Mouse (Mus musculus): Measurements from ENCODE around the gene Thegl.

Gene Thegl

DNA sequence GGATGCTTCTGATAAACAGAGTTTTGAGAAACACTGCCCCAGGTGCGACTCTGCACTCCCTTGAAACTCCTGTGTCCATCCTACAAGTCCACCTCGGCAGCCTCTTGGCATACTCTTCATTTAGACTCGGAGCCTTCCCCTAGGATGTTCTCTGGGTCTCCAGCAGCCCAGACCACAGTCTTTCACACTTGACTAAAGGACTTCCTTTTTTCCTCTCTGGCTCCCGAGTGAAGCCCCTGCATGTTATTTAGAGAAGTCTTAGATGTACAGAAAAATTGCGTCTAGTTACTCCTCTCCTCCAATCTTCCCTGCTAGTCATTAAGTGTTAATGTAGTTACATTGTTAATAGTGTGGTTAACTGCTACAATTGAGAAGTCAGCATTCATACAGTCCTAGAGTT is 28.5 kb downstream of the Thegl start:
- DNase-seq (ENCODE audit: low read depth, low spot score), result no peak

DNA sequence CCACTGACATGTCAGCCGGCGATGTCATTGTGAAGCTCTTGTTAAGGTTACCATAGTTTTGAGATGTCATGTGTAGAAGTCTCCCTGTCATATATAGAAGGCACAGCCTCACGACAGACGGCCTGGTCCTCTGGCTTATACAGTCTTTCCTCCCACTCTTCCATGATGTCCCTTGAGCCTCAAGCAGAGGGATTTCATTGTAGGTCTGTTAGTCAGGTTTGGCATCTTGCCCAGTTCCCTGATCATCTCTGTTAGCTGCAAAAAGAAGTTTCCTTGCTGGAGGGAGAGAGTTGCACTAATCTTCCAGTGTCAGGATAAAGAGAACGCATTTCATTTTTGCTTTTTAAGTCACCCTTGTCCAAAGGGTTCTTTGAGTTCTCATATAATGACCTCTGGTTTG is 36.8 kb downstream of the Thegl start:
- no peak for DNase-seq (ENCODE audit: low read depth, low spot score)

DNA sequence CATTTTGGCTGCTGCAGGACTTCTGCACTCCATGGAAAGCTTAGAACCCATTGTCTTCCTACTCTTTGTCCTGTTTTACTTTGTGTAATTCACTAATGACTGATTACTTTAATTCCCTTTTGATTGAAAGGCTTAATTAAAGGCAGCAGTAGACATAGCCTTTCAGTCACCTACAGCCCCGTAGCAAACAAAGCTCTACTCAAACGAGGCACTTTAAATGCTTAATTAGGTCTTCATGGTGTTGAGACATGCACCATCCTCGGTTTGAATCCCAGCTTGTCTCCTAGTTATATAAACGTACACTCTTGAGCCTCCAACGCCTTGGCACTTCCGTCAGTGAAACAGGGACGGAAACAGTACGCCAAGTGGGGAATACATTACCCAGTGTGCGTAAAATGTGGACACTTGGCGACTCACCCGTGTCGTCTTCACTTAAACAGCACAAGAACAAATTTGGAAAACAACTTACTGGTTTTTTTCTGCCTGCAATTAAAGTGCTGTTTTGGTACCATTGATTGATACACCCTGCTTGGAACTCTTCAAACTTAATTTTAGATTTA is 41.1 kb downstream of the Thegl start:
- no peak for DNase-seq (ENCODE audit: low read depth, low spot score)

DNA sequence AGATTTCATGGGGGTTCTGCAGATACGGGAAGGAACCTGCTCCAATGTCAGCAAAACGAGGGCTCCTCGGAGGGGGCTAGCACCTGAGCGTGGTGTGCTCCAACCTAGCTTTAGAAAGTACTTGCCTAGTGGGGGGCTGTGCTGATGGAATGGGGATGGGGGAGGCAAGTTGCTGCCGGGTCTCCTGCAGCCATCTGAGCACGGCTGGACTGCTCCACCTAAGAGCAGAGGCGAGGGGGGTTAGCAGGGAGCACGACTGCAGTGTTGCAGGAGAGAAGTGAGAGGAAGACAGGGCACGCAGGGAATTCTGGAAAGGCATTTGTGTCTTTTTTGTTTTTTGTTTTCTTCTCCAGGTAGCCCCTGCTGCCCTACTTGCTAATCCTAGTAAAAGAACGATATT is 44.5 kb downstream of the Thegl start:
- DNase-seq (ENCODE audit: low read depth, low spot score), result no peak

DNA sequence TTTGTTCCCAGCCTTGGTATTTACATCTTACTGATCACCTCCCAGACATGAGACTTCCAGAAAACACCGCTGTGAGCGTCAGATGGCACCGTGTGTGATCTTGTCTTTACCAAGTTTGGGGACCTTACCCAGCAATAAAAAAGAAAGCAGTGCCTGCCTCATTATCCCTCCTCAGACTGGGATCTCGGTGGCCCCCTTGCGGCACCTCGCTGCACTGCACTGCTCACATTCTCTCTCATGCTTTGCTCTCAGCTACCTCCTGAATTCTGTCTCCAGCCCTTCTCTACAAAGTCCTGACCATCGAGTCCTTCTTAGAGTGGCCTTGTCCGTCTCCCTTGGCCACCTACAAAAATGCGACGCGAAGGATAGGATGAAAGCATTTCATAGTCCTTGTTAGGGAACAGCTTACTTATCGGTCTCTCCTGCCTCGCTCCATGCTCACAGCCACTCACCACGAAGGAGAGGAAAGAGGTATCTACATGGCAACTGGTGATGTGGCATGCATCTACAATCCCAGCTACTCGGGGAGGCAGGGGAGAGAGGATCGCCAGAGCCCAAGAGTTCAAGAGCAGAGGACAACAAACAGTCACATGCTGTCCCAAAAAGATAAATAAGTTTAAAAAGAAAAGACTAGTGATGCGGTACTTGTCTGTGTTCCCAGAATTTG is 45.7 kb downstream of the Thegl start:
- DNase-seq (ENCODE audit: low read depth, low spot score), result peak; percentile 59

DNA sequence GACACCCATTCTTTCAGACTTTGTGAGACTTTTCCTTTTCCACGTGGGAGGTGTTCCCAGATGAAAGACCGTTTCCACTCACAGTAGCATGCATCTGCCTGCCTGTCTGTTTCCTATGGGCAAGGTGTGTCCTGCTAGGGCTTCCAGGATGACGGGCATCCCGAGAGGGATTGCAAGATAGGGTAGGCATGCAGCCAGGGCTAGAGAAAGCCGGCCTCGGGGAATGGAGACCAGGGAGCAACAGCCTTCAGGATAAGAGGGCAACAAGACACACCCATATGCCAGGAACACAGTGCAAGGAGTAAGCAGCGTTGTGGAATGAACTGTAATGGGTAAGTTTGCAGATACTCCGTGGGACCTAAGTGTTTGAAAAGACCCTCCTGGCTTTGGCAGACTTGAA is 51.5 kb downstream of the Thegl start:
- DNase-seq (ENCODE audit: low read depth, low spot score), result no peak

DNA sequence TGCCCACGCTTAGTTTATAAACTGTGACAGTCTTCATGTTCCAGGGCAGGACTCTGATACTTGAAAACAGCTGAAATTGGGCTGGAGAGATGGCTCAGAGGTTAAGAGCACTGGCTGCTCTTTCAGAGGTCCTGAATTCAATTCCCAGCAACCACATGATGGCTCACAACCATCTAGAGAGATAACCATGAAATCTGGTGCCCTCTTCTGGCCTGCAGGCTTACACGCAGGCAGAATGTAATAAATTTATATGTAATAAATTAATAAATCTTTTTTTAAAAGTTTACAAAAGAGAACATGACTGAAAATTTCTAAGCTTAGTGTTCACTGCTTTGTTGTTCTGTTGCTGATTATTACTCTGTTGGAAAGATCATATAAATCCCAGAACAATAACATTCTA is 55.2 kb downstream of the Thegl start:
- DNase-seq (ENCODE audit: low read depth, low spot score), result no peak

DNA sequence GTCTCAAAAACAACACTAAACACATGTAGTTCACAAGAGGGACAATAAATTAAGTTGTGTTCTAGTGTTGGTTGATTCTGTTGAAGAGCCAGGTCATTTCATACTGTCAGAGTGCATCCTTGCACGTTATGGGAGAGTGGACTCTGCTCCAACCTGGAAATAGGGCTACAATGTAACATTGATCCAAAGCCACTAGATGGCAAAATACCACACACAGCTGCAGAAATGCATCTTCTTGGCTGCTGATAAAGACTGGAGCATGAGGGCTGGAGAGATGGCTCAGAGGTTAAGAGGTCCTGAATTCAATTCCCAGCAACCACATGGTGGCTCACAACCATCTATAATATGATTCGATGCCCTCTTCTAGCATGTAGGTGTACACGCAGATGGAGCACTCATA is 55.8 kb downstream of the Thegl start:
- no peak for DNase-seq (ENCODE audit: low read depth, low spot score)

DNA sequence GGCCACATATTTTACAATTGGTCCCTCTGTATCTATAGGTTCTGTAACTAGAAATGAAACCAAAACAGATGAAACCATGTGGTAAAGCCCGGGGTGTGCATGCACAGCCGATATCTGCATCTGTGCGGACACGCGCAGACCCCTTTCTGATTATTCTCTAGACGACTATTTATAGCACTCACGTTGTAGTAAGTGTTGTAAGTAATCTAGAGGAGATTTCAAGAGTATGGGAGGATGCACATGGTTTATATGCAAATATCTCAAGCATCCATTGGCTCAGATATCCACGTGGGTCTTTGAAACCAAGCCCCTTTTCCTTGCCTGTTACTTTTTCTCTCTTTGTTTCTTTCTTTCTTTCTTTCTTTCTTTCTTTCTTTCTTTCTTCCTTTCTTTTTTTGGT is 58.0 kb downstream of the Thegl start:
- no peak for DNase-seq (ENCODE audit: low read depth, low spot score)

DNA sequence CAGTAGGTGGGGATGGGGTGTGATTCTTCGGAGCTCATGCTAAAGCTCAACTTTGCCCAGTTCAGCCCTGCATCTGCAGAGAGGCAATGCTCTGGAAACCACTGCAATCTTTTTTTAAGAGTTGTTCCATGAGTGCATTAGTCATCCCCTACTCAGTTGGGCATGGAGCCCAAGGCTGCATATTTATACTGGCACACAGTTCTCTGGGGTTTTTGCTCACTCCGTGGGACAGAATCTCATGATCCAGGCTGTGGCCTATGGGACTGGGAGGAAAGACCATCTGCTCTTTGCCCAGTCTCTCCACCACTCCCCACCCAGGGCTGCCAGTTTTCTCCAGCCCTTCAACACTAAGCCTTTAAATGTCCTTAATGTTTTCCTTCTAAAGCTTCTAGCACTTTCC is 59.1 kb downstream of the Thegl start:
- DNase-seq (ENCODE audit: low read depth, low spot score), result no peak

DNA sequence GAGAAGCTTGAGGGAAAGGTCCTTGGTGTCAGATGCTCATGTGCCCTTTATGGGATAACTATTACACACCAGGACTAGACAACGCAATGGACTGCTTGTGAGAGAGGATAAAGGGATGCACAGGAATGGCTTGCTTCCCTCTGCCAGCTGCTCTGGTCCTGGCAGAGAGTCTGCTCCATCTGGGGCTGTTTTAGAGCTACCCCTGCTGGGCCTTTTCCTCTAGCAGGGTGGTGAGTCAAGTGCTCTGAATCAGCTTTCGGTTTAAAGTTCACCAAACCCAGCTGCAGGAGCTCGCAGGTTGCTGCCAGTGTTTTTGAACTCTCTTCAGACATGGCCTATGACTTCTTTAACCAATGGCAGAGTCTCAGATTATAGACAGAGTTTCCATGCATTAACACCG is 60.1 kb downstream of the Thegl start:
- no peak for DNase-seq (ENCODE audit: low read depth, low spot score)

DNA sequence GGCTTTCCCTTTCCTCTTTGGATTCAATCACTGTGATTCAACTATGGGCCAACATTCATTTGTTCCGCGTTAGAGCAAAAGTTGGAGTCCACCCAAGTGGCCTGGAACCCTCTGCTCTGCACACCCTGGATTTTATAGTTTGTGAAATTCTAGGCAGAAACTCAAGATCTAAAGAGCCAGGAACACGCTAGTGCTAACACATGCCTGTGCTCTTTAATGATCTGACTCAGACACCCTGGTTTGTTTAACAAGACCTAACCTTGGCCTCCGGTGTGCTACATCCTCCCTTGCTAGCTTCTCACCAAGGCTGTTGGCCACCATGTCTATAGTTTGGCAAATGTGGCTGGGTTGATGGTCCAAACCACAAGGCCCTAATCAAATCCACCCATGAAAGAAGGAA is 64.9 kb downstream of the Thegl start:
- no peak for DNase-seq (ENCODE audit: low read depth, low spot score)

DNA sequence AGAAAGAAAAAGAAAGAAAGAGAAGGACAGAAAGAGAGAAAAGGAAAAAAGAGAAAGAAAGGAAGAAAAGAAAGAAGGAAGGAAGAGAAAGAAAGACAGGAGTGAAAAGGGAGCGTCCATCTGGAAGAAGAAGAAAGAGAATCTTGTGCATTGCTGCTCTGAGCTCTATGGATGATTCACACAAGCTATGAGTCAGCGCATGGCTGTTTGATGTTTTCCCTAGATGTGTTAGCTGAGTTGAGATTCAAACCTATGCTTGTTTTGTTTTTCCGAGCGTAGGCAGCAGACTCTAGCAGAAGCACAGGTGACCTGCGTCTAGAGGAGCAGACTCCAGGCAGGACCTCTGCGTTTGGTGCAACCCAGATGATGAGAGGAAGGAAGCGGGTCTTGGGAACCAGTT is 66.9 kb downstream of the Thegl start:
- no peak for DNase-seq (ENCODE audit: low read depth, low spot score)

DNA sequence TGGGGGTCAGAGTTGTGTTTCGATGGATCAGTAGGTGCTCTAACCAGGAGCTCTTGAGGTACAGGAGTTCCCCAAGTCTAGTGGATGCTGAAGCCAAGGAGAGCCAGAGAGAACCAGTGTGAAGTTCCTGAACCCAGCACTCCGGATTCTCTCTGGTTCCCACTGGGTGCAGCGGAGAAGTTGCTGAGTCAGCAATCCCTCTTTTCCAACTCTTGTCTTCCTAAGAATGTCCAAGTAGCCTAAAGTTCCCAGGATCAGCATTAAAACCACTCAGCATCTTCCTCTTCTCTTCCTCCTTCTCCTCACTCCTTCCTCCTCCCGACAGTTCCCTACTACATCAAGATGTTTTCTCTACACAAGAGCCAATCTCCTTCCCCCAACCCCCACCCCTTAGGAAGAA is 68.6 kb downstream of the Thegl start:
- DNase-seq (ENCODE audit: low read depth, low spot score), result no peak

DNA sequence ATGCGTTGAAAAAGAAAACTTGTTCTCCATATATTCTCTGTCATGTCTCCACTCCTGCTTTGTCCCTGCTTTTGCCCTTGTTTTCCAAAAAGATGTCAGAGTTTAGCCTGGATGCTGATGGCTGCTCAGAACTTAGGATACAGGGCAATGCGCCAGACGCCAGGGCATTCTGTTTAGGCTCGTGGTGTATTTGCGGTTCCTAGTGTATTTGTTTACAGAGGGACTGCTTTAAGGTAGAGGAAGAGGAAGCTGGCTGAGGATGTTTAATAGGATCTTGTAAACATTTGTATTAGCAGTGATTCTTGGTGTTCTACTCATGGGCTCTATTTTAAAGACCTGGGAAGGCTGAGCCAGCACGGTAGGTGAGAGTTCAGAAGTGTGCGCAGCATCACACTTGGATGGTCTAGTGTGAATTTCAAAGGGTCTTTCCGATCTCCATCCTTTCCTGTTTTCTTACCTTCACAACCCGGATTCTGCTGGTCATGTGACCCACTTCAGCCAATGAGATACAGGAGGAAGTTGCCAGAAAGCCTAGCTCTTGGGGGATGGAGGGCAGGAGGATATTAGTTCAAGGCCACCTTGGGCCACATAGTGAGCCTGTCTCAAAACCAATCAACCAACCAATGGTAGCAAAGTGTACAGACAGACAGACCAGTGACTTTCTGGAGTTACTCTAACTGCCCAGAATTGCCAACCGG is 70.1 kb downstream of the Thegl start:
- no peak for DNase-seq (ENCODE audit: low read depth, low spot score)

DNA sequence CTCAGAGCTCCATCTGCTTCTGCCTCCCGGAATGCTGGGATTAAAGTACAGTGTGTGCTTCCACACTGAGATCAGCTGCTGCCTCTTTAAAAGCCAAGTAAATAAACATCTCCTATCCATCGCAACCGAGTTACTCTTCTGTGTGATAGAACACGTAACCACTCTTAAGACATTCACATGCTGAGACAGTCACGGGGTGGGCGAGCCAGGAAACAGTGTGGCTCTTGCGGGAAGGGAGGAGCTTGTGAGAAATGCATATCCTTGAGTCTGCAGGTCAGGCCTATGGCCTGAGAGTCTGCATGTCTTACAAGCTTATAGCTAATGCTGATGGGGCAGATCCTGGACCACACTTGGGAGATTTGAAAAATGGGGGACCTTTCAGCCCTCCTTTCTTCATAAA is 70.7 kb downstream of the Thegl start:
- DNase-seq (ENCODE audit: low read depth, low spot score), result no peak

DNA sequence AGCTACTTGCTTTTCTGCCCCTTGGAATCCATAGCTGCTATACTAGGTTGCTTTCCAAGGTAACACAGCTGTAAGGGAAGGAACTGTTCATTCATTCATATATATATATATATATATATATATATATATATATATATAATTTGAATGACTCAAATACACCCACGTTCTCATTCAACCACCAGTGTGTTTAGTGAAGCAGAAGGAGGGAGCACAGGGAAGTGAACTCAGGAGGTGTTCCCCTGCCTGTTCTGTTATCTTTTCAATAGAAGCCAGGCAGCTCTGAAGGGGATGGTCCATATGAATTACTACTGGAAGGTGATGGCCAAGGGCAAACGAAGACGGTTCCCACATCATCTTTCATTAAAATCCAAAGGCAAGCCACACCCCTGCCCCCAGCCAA is 71.3 kb downstream of the Thegl start:
- no peak for DNase-seq (ENCODE audit: low read depth, low spot score)

DNA sequence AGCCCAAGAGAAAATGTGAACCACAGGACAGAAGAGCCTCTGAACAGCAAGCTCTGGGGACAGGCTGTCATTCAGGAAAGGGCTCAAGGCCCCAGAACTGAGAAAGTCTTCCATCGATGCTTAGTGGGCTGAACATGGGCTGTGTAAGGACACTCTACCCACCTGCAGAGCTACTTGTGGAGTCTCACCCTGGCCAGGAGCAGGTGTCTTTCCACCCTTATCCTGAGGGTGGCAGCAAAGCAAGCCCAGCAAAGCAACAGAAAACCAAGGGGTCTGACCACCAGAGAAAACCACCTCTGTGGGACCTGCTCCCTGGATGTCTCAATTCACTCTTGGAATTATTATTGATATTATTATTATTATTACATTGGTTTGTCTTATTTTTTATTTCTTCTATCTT is 73.5 kb downstream of the Thegl start:
- DNase-seq (ENCODE audit: low read depth, low spot score), result peak; percentile 56

DNA sequence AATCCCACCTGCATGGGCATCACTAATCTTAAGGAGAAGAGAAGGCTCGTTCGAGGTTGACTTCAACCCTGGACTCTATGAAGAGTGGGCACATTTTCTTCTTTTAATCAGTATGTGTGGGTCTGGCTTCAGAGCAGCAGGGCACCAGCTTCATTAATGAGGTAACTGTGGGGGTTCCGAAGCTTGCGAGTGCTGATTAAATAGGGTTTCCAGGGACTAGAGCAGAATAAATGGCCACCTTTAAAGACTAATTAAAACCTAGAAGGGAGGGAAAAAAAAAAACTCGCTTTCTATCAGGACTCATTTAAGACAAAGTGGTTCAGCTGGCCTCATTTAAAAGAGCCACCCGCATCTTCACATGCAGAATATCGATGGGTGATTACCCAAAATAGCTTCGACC is 74.1 kb downstream of the Thegl start:
- no peak for DNase-seq (ENCODE audit: low read depth, low spot score)

DNA sequence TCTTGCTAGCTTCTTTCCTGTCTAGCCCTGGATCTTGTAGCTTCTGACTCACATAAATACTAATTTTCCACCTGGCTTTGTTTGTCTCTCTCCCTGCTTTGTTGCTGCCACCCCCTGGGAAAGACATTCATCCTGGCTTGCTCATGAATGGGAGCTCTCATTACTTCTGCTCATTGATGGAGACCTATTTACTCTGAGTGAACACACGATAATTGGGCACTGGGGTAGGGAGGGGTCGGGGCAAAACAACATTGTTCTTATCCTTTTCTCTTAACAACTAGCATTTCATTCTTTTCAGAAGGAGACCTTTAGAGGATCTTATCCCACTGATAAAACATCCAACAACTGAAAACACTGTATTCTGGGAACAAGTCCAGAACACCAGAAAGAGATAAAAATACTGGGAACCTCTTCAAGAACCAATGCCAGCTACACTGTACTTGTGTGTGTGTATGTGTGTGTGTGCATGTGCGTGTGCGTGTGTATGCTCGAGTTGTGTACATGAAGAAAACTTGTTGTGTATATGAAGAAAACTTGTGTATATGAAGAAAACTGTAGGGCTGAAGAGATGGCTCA is 74.8 kb downstream of the Thegl start:
- DNase-seq (ENCODE audit: low read depth, low spot score), result no peak

DNA sequence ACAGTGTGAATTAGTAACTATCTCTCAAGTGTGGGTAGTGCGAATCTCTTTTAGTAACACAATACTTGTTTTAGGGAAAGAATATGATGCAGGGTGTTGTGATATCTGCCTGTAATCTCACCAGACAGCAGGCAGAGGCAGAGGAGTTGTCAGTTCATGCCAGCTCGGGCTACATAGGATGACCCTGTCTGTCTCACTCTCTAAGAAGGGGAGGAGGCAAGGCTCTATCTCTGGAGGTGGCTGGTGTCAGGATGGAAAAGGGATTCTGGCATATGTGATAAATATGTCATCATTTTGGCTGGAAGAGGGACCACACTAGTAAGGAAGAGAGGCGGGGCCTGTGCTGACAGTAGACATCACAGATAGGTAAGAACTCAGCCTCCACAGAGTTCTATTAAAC is 76.1 kb downstream of the Thegl start:
- no peak for DNase-seq (ENCODE audit: low read depth, low spot score)

DNA sequence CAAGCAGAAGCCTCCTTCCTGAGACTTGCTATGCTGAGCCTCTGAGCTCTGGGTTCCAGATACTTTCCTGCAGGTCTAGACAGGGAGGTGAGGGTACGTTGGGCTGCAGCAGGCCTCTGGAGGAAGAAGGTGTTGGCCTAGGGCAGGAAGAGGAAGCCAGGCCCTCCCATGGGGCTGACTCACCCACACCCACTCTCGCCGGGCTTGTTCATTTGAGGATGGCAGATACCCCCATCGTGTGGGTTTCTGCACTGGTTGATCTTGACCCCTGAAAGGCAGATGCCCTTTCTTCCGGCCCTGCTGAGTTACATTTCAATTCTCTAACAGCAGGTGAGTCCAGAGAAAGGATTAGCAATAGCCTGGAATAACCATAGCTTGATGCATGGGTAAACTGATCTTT is 76.7 kb downstream of the Thegl start:
- DNase-seq (ENCODE audit: low read depth, low spot score), result no peak

DNA sequence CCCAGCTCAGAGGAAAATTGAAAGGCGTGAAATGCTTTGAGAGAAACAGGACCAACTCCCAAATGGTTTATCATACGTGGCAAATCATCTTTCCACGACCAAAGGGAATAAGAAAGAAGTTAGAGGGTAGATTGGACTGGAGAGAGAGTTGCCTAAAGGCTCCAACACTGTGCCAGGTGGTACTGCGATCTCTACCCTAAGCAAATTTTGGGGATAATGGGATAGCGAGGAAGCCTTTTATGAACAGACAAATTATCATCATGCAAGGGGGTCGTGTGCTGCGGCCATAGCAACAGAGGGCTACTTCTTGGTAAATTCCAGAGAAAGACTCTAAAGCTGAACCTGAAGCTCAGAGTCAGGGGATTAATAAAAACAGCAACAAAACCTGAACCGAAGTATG is 78.1 kb downstream of the Thegl start:
- DNase-seq (ENCODE audit: low read depth, low spot score), result no peak

Measured in forelimb bud, embryonic 11.5 days (tissue).